Mouse (Mus musculus): ENCODE measurements around the gene Gli3.
A peak's percentile ranks its signal among the peaks of the same experiment; 100 is the strongest.

Gli3 gene

DNA sequence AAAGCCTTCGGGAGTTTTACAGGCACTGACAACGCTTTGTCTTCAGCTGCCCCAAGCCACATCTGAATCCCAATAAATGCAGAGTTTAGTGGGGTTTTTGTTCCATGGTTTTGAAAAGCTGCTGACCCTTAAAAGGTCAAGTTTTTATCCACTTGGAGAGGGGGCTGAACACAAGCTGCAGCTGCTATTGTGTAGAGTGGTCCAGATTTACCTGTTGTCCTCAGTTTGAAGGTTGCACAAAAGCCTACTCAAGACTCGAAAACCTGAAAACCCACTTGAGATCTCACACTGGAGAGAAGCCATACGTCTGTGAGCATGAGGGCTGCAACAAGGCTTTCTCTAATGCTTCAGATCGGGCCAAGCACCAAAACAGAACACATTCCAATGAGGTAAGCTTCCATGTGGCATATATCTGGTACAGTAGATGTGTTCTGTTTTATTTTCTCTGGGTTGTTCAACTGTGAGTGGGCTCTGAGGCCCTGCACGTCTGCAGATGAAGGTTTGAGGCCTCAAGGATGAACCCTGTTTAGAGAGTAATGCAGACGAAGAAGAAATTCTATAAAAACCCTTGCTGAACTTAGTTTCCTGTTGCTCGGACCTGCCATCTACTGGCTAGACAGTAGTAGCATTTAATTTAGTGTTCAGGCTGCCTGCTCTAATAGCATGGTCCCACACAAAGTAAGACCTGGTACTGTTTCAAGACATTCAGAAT is 251.8 kb downstream of the Gli3 start:
- peak; percentile 56 for DNase-seq (ENCODE audit: low read depth, low spot score)

DNA sequence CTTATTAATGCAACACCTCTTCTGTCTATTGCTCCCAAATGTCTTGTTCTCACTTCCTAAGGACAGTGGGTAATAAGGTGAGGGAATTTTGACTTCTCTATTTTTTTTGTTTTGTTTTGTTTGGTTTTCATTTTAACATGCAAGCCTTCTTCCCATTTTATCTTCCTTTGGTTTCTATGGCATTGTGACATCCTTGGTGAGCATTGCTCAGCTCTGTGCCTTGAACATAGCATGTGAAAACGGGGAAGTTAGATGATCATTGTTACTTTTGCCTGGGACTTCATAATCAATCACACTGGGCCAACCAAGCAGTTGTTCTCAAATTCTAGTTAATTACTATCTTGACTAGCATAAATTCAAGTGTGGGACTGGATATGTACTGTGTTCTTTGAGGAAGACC is 258.4 kb downstream of the Gli3 start:
- no peak for DNase-seq (ENCODE audit: low read depth, low spot score)

DNA sequence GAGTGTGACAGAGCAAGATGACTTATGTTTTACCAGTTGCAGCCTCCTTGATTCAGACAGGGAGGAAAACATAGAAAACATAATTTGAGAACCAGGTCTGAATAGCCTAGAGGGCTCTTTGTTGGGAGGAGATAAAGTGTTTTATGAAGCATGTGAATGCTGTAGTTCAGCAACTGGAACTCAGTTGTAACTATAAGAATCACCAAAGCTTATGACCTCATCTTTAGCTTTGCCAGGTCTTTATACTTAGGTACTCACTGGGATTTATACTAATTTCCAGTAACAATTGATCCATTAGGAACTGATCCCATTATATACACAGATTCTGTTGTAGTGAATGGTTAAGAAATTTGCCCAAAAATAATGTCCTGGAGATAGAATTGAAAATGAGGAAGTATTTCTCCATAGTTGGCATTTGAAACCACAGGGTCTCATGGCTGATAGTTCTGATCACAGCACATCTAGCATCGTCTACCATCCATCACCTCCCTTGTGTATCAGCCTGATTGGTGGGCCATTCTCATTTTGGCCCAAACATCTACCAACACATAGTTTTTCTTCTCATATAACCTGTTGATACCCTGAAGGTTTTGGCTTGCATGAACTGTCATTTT is 259.8 kb downstream of the Gli3 start:
- no peak for DNase-seq (ENCODE audit: low read depth, low spot score)

DNA sequence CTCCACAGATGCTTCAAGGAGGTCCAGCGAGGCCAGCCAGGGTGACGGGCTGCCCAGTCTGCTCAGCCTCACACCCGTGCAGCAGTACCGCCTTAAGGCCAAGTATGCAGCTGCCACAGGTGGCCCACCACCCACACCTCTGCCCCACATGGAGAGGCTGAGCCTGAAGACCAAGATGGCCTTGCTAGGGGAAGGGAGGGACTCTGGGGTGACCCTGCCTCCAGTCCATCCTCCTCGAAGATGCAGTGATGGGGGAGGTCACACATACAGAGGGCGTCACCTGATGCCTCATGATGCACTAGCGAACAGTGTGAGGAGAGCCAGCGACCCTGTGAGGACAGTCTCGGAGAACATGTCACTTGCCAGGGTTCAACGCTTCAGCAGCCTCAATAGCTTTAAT is 261.7 kb downstream of the Gli3 start:
- no peak for DNase-seq (ENCODE audit: low read depth, low spot score)

DNA sequence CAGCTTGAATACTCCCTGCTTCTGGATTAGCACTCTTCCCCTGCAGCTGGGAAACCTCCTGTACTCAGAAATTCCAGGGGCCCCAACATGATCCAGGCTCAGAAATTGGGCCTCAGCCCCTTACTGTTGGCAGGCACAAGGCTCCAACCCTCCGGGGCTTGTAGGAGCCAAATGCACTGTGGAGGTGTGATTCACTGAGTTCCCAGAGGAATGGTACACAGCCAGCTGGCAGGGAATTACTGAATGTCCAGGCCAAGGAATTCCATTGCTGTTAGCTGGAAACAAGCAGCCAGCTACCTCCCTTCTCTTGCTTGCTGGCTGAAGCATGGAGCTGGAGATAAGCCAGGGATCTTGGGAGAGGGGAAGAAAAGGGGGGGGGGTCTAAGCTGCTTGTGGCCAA is 278.7 kb downstream of the Gli3 start:
- peak; percentile 64 for DNase-seq (ENCODE audit: low read depth, low spot score)

DNA sequence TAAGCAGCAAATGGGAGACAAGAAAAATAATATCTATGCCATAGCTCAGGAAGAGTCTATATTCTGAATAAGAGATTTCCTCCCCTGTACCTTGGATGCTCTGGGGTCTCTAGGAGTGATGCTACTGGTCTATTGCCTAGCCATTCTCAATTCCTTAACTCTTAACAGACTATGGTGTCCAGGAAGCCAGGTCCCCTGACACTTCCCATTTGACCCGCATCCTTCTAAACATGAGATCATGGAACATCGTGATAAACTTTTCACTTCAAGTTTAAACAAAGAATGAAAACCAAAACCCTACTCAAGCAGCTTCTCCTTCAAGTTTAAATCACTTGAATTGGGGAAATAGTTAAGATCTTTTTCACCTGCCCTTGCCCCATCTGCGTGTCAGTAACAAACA is 279.3 kb downstream of the Gli3 start:
- DNase-seq (ENCODE audit: low read depth, low spot score) = no peak

DNA sequence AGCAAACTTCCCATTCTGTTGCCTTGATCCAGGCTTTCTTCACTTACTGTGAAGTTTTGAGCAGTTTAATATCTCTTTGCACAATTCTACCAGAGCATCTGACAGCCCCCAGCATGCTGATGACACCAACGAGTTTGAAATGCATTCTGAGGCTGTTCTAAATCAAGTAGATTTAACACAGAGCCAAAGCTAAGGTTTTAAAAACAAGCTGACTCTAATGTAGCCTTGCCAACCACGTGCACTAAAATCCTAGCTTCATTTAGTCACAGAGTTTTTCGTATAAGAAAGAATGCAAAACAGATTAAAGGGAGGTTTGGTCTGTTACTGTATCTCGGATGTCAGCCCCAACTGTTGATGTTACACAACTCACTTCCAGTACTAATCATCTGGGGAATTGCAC is 279.7 kb downstream of the Gli3 start:
- DNase-seq (ENCODE audit: low read depth, low spot score) = no peak

DNA sequence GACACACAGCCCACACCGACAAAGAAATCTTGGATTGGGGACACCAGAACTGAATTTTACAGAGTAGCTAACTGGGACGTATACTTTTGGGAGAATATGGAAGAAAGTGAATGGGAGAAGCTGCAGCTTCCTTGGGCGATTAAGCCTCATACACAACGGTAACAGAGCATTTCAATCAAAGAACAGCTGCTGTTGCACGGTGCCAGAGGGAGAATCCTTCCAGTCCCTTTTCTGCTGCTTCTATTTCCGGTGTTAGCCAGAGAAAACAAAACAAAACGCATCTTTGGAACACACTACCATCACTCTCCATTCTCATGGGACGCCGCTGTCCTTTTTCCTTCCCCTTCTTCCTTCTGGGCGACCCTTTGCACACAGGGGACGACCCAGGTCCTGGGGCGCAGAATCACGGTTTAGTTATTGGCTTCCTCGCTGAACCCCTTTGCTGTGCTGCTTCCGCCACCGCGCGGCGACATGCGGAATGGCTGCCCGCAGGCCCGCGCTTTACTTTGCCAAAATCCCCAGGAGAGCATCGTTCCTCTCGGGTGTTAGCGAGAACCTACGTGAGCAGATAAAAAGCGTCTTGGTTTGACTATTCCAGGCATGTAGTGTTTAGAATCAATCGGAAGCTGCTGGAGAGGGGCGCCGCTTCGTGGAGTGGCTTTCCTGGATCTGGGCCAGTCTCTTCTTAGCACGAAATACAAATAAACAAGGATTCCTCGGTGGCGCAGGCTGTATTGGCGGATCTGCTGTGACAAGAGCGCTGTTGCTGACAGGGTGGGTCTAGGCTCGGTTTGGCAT is 296.0 kb downstream of the Gli3 start:
- DNase-seq (ENCODE audit: low read depth, low spot score) = peak; percentile 76

DNA sequence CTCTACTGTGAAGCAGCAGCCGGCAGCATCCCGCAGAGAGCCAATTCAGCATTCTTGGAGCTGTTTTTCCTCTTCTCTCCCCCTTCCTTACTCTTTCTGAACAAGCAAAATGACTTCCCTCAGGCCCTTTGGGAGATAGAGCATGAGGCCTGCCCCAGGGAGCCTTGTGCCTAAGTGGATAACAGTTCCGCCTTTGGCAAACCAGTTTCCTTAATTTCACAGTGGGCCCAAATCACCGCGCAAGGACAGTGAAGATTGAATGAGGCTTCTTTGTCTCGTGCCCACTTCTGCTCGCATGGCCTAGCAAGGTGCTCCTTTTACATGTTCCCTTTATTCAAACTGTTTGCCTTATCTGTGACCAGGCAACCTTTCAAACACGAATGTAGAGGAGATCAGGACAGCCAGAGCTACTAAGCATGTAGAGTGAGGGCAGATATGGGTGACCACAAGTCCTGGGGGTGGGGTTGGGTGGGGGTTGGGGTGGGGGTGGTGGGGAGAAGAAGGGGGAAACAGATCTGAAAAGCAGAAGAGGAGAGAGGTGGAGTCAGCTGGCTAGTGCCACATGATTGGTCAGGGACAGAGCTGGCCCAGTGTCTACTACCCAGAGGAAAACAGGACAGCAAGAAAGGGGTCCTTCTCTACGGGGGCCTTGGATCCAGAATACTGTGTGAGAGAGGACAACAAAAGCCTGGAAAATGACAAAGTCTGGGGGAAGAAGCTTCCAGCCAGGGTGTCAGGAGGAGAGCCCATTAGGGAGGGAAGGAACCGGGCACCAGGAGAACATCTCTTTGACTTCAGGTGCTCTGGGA is 296.8 kb downstream of the Gli3 start:
- no peak for DNase-seq (ENCODE audit: low read depth, low spot score)

DNA sequence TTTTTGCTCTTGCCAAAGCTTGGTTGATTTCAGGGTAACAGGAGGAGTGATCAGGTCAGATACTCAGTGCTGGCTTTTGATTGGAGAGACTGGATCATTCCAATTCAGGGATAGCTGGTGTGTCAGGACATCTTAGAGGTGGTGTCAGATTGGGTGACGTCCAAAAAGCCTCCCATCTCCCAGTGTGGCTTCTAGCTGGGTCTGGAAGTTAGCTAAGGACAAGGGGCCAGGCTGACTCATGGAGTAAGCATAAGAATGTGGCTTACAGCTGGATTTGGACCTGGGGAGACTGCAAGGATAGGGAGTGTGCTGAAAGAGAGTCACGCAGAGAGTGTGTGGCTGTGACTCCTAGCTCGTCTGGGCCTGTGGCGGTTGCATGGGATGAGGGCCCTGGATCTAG is 299.3 kb downstream of the Gli3 start:
- no peak for DNase-seq (ENCODE audit: low read depth, low spot score)

DNA sequence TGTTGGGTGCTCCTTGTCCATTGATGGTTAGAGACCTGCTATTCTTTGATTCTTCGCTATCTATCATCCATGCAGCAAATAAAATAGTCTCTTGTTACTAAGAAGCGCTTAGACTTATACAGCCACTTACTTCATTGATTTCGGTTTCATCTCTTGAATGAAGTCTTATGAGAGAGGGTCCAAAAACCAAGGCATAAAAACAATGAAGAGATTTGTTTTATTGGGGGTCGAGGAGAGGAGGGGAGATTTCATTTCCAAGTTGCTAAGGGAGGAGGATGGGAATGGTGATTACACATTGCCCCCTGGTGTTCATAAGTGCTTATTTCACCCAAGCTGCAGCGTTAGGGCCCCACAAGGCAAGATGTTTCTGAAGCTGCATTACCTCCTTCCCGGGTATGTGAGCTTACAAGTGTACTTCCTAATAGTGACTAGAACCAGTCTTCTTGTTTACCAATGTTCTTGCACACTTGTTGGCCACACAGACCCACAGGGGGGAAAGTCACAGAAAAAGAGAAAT is 299.9 kb downstream of the Gli3 start:
- no peak for DNase-seq (ENCODE audit: low read depth, low spot score)

DNA sequence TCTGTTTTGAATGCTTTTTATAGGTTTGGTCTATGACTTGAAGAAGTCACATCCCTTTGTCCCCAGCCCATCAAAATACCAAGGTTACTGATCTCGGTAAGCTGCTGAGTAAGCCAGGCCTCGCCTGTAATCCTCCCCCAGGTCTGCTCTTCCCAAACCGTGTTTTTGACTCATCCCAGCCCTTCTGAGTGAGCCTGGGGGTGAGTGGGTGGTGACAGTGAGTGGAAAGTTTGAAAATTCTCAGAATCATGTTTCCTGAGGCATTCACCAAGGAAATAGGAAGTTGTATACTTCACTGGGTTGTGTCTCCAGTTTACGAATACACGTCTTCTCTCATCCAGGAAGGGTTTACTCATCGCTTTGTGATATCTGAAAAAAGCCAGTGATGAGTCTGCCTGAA is 314.6 kb downstream of the Gli3 start:
- DNase-seq (ENCODE audit: low read depth, low spot score) = no peak
